In the genomic region with DNA sequence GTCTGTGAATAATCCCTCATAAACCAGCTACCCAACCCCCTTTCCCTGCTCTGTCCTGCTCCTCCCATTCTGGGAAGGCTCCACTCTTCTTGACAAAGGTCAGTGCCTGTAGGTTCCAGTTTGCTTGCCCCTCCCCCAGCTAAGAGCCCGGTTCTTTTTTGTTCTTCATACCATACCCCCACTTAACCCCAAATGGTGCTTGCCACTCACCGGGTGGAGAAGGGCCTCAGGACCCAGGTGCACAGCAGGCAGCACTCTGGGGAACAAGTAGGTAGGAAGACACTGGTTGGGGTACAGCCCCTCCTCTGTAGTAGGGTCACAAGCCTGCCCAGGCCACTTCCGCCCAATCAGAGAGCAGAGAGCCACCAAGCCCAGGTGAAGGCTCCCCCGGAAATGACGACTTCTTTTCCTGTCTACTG, we compare ENCODE assay signal across 1 mouse cellular context.
TF ChIP-seq lines count a peak whose summit lies in the region.

No protein-coding gene starts in this region.

TF ChIP-seq in CH12.LX, 34 proteins besides CTCF, POLR2A, EP300 and RAD21:
- TF ChIP-seq NRF1 (IDR thresholded peaks at IDR 0.05; ENCODE audit: low read depth, low read length), result no peak
- no peak for TF ChIP-seq CHD2 (IDR thresholded peaks at IDR 0.05; ENCODE audit: low read length)
- no peak for TF ChIP-seq ZC3H11A (IDR thresholded peaks at IDR 0.05; ENCODE audit: low read depth, low read length)
- no peak for TF ChIP-seq IRF4 (IDR thresholded peaks at IDR 0.05; ENCODE audit: low read depth, low read length)
- no peak for TF ChIP-seq MEF2A (IDR thresholded peaks at IDR 0.05; ENCODE audit: borderline replicate concordance, low read depth, low read length)
- no peak for TF ChIP-seq MYC (IDR thresholded peaks at IDR 0.05; ENCODE audit: low read depth, low read length)
- no peak for TF ChIP-seq JUND (conservative IDR thresholded peaks at IDR 0.05; ENCODE audit: low read depth, low read length)
- TF ChIP-seq GABPA (IDR thresholded peaks at IDR 0.05; ENCODE audit: insufficient replicate concordance, low read depth, low read length), result no peak
